Mouse (Mus musculus): ENCODE measurements at regions not wholly inside any gene's neighbourhood (a gene's known extent, or its start where the extent isn't known, plus 50 kb on each side); places are given as distances from the start of the nearest gene placed in this dataset.

DNA sequence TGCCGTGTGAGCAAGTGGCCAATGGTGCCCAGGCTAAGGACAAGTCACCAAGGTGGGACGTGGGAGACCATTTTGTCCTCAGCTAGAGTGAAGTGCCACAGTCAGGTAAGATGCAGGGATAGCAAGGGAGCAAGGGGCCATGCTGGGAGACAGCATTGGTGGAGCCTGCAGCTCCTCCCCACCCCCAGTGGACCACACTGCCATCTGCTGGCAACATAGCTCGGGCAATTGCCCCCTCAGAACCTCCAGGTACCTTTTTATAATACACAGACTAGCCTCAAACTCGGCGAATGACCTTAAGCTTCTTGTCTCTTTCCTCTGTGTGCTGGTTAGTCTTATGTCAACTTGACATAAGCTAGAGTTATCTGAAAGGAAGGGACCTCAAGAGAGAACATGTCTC, 293.4 kb downstream of the Fut8 start:
- no peak for ATAC-seq
- Histone ChIP-seq H3K36me3 (ENCODE audit: control insufficient read depth, insufficient read depth) (no peaks in the 10 kb centered on the region), H3K9me3 (ENCODE audit: control insufficient read depth) (no peaks in the 10 kb centered on the region), H3K4me2 (replicated peaks; ENCODE audit: low read depth) (no peak overlapping the region), H3K4me1 (replicated peaks; ENCODE audit: control insufficient read depth, insufficient read depth, low read length) (no peaks in the 10 kb centered on the region), H3K9ac (ENCODE audit: low read depth, low read length) (no peak overlapping the region), H3K27ac (ENCODE audit: low read depth, low read length) (no peak overlapping the region), H3K4me3 (ENCODE audit: low read depth, low read length) (no peak overlapping the region), H3K27me3 (replicated peaks; ENCODE audit: control insufficient read depth, insufficient read depth, low read length) (no peaks in the 10 kb centered on the region)
- WGBS: 77% methylated on average over 5 of the region's 5 CpGs
- TF ChIP-seq CTCF (IDR thresholded peaks at IDR 0.05; ENCODE audit: low read depth): peak; percentile 71

DNA sequence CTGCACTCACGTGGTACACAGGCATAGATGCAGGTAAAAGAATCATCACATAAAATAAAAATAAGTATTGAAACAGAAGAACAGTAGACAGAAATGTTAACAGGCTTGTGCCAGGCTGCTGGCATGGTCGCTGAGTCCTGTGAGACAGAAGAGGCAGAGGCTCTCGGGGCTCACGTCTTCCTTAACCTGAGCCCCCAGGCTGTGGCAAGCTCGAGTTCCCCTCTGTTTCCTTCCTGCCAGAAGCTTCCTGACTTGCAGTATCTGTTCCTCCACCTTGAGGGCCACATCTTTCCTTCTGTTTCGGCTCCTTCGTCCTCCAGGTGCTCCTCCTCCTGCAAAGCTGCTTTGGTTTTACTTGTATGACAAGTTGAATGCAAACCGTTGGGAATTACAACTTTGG, 294.6 kb downstream of the Fut8 start:
- Histone ChIP-seq H3K36me3 (ENCODE audit: control insufficient read depth, insufficient read depth) (no peaks in the 10 kb centered on the region), H3K4me1 (replicated peaks; ENCODE audit: control insufficient read depth, insufficient read depth, low read length) (no peaks in the 10 kb centered on the region), H3K27ac (ENCODE audit: low read depth, low read length) (no peak overlapping the region), H3K27me3 (replicated peaks; ENCODE audit: control insufficient read depth, insufficient read depth, low read length) (no peaks in the 10 kb centered on the region), H3K9me3 (ENCODE audit: control insufficient read depth) (no peaks in the 10 kb centered on the region), H3K4me3 (ENCODE audit: low read depth, low read length) (no peak overlapping the region), H3K4me2 (replicated peaks; ENCODE audit: low read depth) (no peak overlapping the region), H3K9ac (ENCODE audit: low read depth, low read length) (no peak overlapping the region)
- 82% methylated on average over 8 of the region's 8 CpGs for WGBS
- ATAC-seq: no peak
- no peak for TF ChIP-seq CTCF (IDR thresholded peaks at IDR 0.05; ENCODE audit: low read depth)

DNA sequence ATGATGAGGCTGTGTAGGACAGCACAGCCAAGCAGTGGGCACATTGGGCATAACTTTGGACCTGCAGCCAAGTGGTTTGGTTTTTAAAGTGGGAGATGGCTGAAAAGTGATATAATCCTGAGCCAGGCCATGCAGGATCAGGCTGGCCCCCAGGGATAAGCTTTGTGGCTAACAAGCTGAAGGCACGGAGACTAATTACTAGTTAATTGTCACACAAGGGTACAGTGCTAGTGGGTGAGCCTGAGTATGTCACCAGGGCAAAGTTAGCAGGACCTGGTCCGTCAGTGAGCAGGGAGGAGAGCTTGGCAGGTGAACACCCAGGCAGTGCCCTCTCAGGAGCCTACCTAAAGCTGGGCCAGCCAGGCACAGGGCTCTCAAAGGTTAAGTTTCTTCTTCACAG, 295.7 kb downstream of the Fut8 start:
- H3K9me3 ChIP-seq (ENCODE audit: control insufficient read depth): no peaks in the 10 kb centered on the region
- H3K36me3 ChIP-seq (ENCODE audit: control insufficient read depth, insufficient read depth): no peaks in the 10 kb centered on the region
- no peaks in the 10 kb centered on the region for H3K27me3 ChIP-seq (replicated peaks; ENCODE audit: control insufficient read depth, insufficient read depth, low read length)
- H3K4me3 ChIP-seq (ENCODE audit: low read depth, low read length): no peak overlapping the region
- ATAC-seq: no peak
- no peak overlapping the region for H3K9ac ChIP-seq (ENCODE audit: low read depth, low read length)
- TF ChIP-seq CTCF (IDR thresholded peaks at IDR 0.05; ENCODE audit: low read depth): no peak
- H3K4me1 ChIP-seq (replicated peaks; ENCODE audit: control insufficient read depth, insufficient read depth, low read length): no peaks in the 10 kb centered on the region
- H3K4me2 ChIP-seq (replicated peaks; ENCODE audit: low read depth): no peak overlapping the region
- no peak overlapping the region for H3K27ac ChIP-seq (ENCODE audit: low read depth, low read length)
- 71% methylated on average over 2 of the region's 2 CpGs for WGBS

DNA sequence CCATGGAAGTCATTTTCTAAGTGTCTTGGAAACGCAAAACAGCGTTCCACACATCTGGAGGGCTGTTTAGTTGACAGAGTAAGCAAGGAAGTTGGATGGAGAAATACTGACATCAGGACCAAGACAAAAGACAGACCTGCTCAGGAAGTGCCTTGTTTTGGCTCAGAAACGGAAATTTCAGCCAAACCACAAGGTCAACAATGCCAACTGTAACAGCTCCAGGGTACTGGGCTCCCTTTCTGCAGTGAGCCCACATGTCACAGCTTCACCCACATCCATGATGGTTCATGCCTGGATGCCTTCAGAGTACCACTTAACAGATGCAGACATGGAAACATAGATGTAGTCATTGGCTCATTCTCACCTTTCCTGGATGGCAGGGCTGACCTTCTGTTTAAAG, 296.2 kb downstream of the Fut8 start:
- 50% methylated on average over 3 of the region's 3 CpGs for WGBS
- Histone ChIP-seq H3K4me1 (replicated peaks; ENCODE audit: control insufficient read depth, insufficient read depth, low read length) (no peaks in the 10 kb centered on the region), H3K4me2 (replicated peaks; ENCODE audit: low read depth) (no peak overlapping the region), H3K36me3 (ENCODE audit: control insufficient read depth, insufficient read depth) (no peaks in the 10 kb centered on the region), H3K27me3 (replicated peaks; ENCODE audit: control insufficient read depth, insufficient read depth, low read length) (no peaks in the 10 kb centered on the region), H3K9me3 (ENCODE audit: control insufficient read depth) (no peaks in the 10 kb centered on the region), H3K9ac (ENCODE audit: low read depth, low read length) (no peak overlapping the region), H3K27ac (ENCODE audit: low read depth, low read length) (no peak overlapping the region), H3K4me3 (ENCODE audit: low read depth, low read length) (no peak overlapping the region)
- ATAC-seq: no peak
- TF ChIP-seq CTCF (IDR thresholded peaks at IDR 0.05; ENCODE audit: low read depth): no peak

DNA sequence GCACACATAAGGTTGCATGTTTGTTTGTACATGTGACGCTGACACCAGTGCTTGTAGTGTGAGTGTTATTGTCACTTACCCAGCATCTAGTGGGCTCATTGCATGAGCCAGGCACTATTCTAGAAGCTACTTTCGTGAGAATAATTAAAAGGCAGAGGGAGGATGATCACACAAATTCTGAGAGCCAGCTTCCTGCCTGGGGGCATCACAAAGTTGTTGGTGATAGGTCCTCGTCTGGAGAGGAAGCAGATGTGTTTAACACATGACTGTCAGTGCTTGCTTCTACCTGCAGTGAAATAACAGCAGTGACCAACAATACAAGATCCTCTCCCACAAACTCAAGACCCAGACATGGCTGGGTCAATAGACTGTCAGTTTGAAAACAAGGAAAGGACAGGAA, 297.2 kb downstream of the Fut8 start:
- 67% methylated on average over 3 of the region's 3 CpGs for WGBS
- no peaks in the 10 kb centered on the region for H3K27me3 ChIP-seq (replicated peaks; ENCODE audit: control insufficient read depth, insufficient read depth, low read length)
- no peak for ATAC-seq
- H3K27ac ChIP-seq (ENCODE audit: low read depth, low read length): no peak overlapping the region
- no peak for TF ChIP-seq CTCF (IDR thresholded peaks at IDR 0.05; ENCODE audit: low read depth)
- H3K4me3 ChIP-seq (ENCODE audit: low read depth, low read length): no peak overlapping the region
- H3K36me3 ChIP-seq (ENCODE audit: control insufficient read depth, insufficient read depth): no peaks in the 10 kb centered on the region
- no peak overlapping the region for H3K4me2 ChIP-seq (replicated peaks; ENCODE audit: low read depth)
- H3K9me3 ChIP-seq (ENCODE audit: control insufficient read depth): no peaks in the 10 kb centered on the region
- no peak overlapping the region for H3K9ac ChIP-seq (ENCODE audit: low read depth, low read length)
- no peaks in the 10 kb centered on the region for H3K4me1 ChIP-seq (replicated peaks; ENCODE audit: control insufficient read depth, insufficient read depth, low read length)

DNA sequence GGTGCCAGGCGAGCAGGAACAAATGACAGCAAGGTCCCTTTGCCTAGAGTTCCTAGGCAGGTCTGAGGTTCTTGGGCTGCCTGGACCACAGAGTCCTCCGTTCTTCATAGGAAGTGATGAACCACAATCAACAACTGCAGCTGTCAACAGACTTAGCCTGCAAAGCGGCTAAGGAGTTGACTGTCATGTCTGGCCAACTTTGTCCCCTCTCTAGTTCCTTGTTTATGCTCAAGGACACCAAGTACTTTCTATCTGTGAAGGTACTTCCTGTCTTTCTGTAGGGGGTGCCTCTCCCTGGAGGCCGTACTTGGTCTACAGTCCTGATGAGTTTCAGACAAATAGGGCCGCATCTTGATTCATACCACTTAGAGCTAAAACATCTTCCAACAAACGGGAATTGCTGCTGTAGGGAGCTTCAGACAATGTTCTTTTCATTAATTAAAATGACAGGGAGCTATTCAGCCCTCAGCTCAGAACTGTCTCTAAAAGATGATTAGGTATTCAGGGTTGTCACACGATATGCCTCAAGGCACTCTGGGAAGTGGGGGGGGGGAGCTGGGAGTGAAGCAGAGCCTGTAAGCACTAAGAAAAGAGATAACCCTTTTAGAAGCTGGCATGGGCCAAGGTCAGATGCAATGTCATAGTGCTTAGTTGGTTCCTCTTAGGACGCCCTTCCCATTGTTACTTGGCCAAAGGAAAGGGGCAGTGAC, 299.4 kb downstream of the Fut8 start:
- no peaks in the 10 kb centered on the region for H3K36me3 ChIP-seq (ENCODE audit: control insufficient read depth, insufficient read depth)
- no peaks in the 10 kb centered on the region for H3K9me3 ChIP-seq (ENCODE audit: control insufficient read depth)
- H3K9ac ChIP-seq (ENCODE audit: low read depth, low read length): no peak overlapping the region
- no peaks in the 10 kb centered on the region for H3K27me3 ChIP-seq (replicated peaks; ENCODE audit: control insufficient read depth, insufficient read depth, low read length)
- H3K4me2 ChIP-seq (replicated peaks; ENCODE audit: low read depth): no peak overlapping the region
- WGBS: 80% methylated on average over 8 of the region's 8 CpGs
- H3K4me1 ChIP-seq (replicated peaks; ENCODE audit: control insufficient read depth, insufficient read depth, low read length): no peaks in the 10 kb centered on the region
- H3K27ac ChIP-seq (ENCODE audit: low read depth, low read length): no peak overlapping the region
- no peak for TF ChIP-seq CTCF (IDR thresholded peaks at IDR 0.05; ENCODE audit: low read depth)
- no peak for ATAC-seq
- H3K4me3 ChIP-seq (ENCODE audit: low read depth, low read length): no peak overlapping the region
